Mouse (Mus musculus) retina, adult 2 months (tissue): ENCODE measurements around the gene Yipf1.

Experiments used
- DNase-seq: peaks from one replicate; pipeline ENCODE4 v3.0.0-alpha.2; 2012; ENCODE audit warnings: low read depth, low spot score

The Yipf1 gene

GRCm38 (mm10) chr4:107367567-107368314 lies 53.6 kb downstream of the Yipf1 start, which contains the start of gene Ndc1:
Gene Ndc1 (plus strand): TSS chr4:107367784.
- peak; percentile 75 for DNase-seq

GRCm38 (mm10) chr4:107372304-107372703 lies 58.1 kb downstream of the Yipf1 start:
- DNase-seq = no peak

GRCm38 (mm10) chr4:107374677-107375076 lies 60.5 kb downstream of the Yipf1 start:
- no peak for DNase-seq

GRCm38 (mm10) chr4:107378954-107379353 lies 64.8 kb downstream of the Yipf1 start:
- no peak for DNase-seq

GRCm38 (mm10) chr4:107380871-107381270 lies 66.7 kb downstream of the Yipf1 start:
- no peak for DNase-seq

- no peak for DNase-seq
These were observed 72.9 kb downstream of the Yipf1 start for GRCm38 (mm10) chr4:107387038-107387437.

- DNase-seq = no peak
These were observed 73.3 kb downstream of the Yipf1 start for GRCm38 (mm10) chr4:107387465-107387864.

- no peak for DNase-seq
These were observed 74.1 kb downstream of the Yipf1 start for GRCm38 (mm10) chr4:107388291-107388690.

- DNase-seq = no peak
These were observed 75.2 kb downstream of the Yipf1 start for GRCm38 (mm10) chr4:107389345-107389744.

GRCm38 (mm10) chr4:107393771-107394170 lies 79.6 kb downstream of the Yipf1 start:
- no peak for DNase-seq
